Mouse (Mus musculus) embryonic facial prominence, embryonic 11.5 days (tissue): ENCODE measurements around the gene Myrf. TPM values are rescaled to one million over a fixed set of nuclear protein-coding genes. Genes with fewer than 3 reads are reported as not detected.

Source experiments
- ATAC-seq: fragments of 200-750 bp; cut with Nextera tagmentation; replicated peaks from 2 replicates; pipeline ENCODE4 v1.8.0; 2017; ENCODE audit warnings: low read depth; ENCODE audit not compliant: insufficient number of reproducible peaks, low FRiP score, low TSS enrichment
- DNase-seq: peaks from one replicate; pipeline ENCODE4 v3.0.0-alpha.2; 2015; ENCODE audit warnings: low spot score
- H3K27ac ChIP-seq: fragments of 300-500 bp; sonication (generic); replicated peaks from 2 replicates; pipeline ENCODE4 v1.5.1; 2014; ENCODE audit warnings: mild to moderate bottlenecking, low read depth, low read length, control low read depth
- H3K27me3 ChIP-seq: fragments of 300-500 bp; sonication (generic); 2 replicates; pipeline ENCODE4 v1.6.1; 2014; ENCODE audit warnings: mild to moderate bottlenecking, low read length, moderate library complexity, mixed read lengths; ENCODE audit not compliant: control insufficient read depth, insufficient read depth
- H3K36me3 ChIP-seq: fragments of 300-500 bp; sonication (generic); replicated peaks from 2 replicates; pipeline ENCODE4 v1.6.1; 2014; ENCODE audit warnings: low read depth, mild to moderate bottlenecking, low read length, moderate library complexity, mixed read lengths; ENCODE audit not compliant: control insufficient read depth, insufficient read depth
- H3K4me1 ChIP-seq: fragments of 300-500 bp; sonication (generic); 2 replicates; pipeline ENCODE4 v1.6.1; 2014; ENCODE audit warnings: low read length, mixed read lengths; ENCODE audit not compliant: control insufficient read depth, insufficient read depth
- H3K4me2 ChIP-seq: fragments of 300-500 bp; sonication (generic); 2 replicates; pipeline ENCODE4 v1.6.1; 2014; ENCODE audit warnings: low read depth, mild to moderate bottlenecking, control low read depth, low read length, moderate library complexity
- H3K4me3 ChIP-seq: fragments of 300-500 bp; sonication (generic); 2 replicates; pipeline ENCODE4 v1.5.1; 2014; ENCODE audit warnings: low read depth, low read length, control low read depth
- H3K9ac ChIP-seq: fragments of 300-500 bp; sonication (generic); replicated peaks from 2 replicates; pipeline ENCODE4 v1.6.1; 2014; ENCODE audit warnings: mild to moderate bottlenecking, control low read depth, low read length
- H3K9me3 ChIP-seq: fragments of 300-500 bp; sonication (generic); replicated peaks from 2 replicates; pipeline ENCODE4 v1.6.1; 2016; ENCODE audit warnings: mild to moderate bottlenecking, low read length, inconsistent platforms, mixed read lengths; ENCODE audit not compliant: control insufficient read depth
- WGBS: fragments of 180-500 bp; shearing (Covaris S2); extraction: QIAGEN DNeasy Blood & Tissue Kit; methylation state at CpG from one replicate; pipeline ENCODE4 v1.1.7; 2014; 5-methylcytosine and 5-hydroxymethylcytosine counted together
- polyA plus RNA-seq: library from polyadenylated mRNA; unstranded; fragments of >200 nt; fragmentation: Nextera tagmentation; extraction: Ambion mirVana; gene quantifications from 2 replicates; pipeline ENCODE4 v1.2.1, GENCODE M21; 2014

Myrf gene
- polyA plus RNA-seq, 1 experiment from 2014 or later, result 2.6 TPM

GRCm38 (mm10) chr19:10182142-10182541 lies 58.4 kb downstream of the Myrf start:
- H3K27me3 ChIP-seq, result no peaks in the 10 kb centered on the region
- H3K27ac ChIP-seq, result no peak overlapping the region
- WGBS, result 29% methylated on average over 7 of the region's 7 CpGs
- DNase-seq (no peak), ATAC-seq (no peak)
- peaks cover 4% of the 10 kb centered on the region for H3K36me3 ChIP-seq
- H3K9me3 ChIP-seq, result no peaks in the 10 kb centered on the region
- peak overlapping the region; percentile 40 for H3K4me2 ChIP-seq
- peaks cover 2% of the 10 kb centered on the region; the same call in 1 of the 2 replicates for H3K4me1 ChIP-seq
- peak overlapping the region; percentile 98 for H3K9ac ChIP-seq
- H3K4me3 ChIP-seq, result peak overlapping the region; percentile 81

GRCm38 (mm10) chr19:10181225-10181624 lies 59.3 kb downstream of the Myrf start:
- no peak for ATAC-seq
- H3K36me3 ChIP-seq, result no peaks in the 10 kb centered on the region; the same call in none of the 2 replicates
- H3K9me3 ChIP-seq, result no peaks in the 10 kb centered on the region
- no peak overlapping the region for H3K9ac ChIP-seq
- DNase-seq, result no peak
- no peak overlapping the region for H3K27ac ChIP-seq
- H3K4me1 ChIP-seq, result peaks cover 2% of the 10 kb centered on the region; the same call in 1 of the 2 replicates
- WGBS, result 93% methylated on average over 7 of the region's 7 CpGs
- no peak overlapping the region for H3K4me2 ChIP-seq
- no peak overlapping the region for H3K4me3 ChIP-seq
- no peaks in the 10 kb centered on the region for H3K27me3 ChIP-seq

GRCm38 (mm10) chr19:10176941-10177372 lies 63.6 kb downstream of the Myrf start:
- Histone ChIP-seq H3K4me3 (no peak overlapping the region), H3K27ac (no peak overlapping the region), H3K27me3 (no peaks in the 10 kb centered on the region), H3K9me3 (no peaks in the 10 kb centered on the region), H3K4me2 (no peak overlapping the region), H3K36me3 (no peaks in the 10 kb centered on the region), H3K4me1 (no peaks in the 10 kb centered on the region), H3K9ac (no peak overlapping the region)
- ATAC-seq (no peak), DNase-seq (no peak)
- WGBS, result 75% methylated on average over 7 of the region's 7 CpGs

GRCm38 (mm10) chr19:10176477-10176876 lies 64.1 kb downstream of the Myrf start:
- WGBS, result 67% methylated on average over 1 of the region's 1 CpGs
- Histone ChIP-seq H3K4me2 (no peak overlapping the region), H3K27me3 (no peaks in the 10 kb centered on the region), H3K4me3 (no peak overlapping the region), H3K9me3 (no peaks in the 10 kb centered on the region), H3K27ac (no peak overlapping the region), H3K4me1 (no peaks in the 10 kb centered on the region), H3K9ac (no peak overlapping the region), H3K36me3 (no peaks in the 10 kb centered on the region)
- no peak for ATAC-seq
- DNase-seq, result no peak

GRCm38 (mm10) chr19:10174956-10175355 lies 65.6 kb downstream of the Myrf start:
- Histone ChIP-seq H3K36me3 (no peaks in the 10 kb centered on the region), H3K27me3 (no peaks in the 10 kb centered on the region), H3K9me3 (no peaks in the 10 kb centered on the region), H3K27ac (no peak overlapping the region), H3K4me1 (no peaks in the 10 kb centered on the region), H3K4me3 (no peak overlapping the region), H3K9ac (no peak overlapping the region), H3K4me2 (no peak overlapping the region)
- ATAC-seq, result no peak
- DNase-seq, result no peak
- WGBS, result 81% methylated on average over 4 of the region's 4 CpGs

GRCm38 (mm10) chr19:10173844-10174539 lies 66.6 kb downstream of the Myrf start:
- 91% methylated on average over 7 of the region's 7 CpGs for WGBS
- Histone ChIP-seq H3K36me3 (no peaks in the 10 kb centered on the region), H3K4me1 (no peaks in the 10 kb centered on the region), H3K27me3 (no peaks in the 10 kb centered on the region), H3K9ac (no peak overlapping the region), H3K4me2 (no peak overlapping the region), H3K27ac (no peak overlapping the region), H3K9me3 (no peaks in the 10 kb centered on the region), H3K4me3 (no peak overlapping the region)
- DNase-seq, result no peak
- no peak for ATAC-seq

- no peak overlapping the region for H3K27ac ChIP-seq
- H3K27me3 ChIP-seq, result no peaks in the 10 kb centered on the region
- no peak overlapping the region for H3K4me3 ChIP-seq
- no peak for DNase-seq
- no peaks in the 10 kb centered on the region for H3K4me1 ChIP-seq
- H3K9ac ChIP-seq, result no peak overlapping the region
- no peak for ATAC-seq
- no peaks in the 10 kb centered on the region for H3K36me3 ChIP-seq
- no peak overlapping the region for H3K4me2 ChIP-seq
- 85% methylated on average over 5 of the region's 5 CpGs for WGBS
- H3K9me3 ChIP-seq, result no peaks in the 10 kb centered on the region
These were observed 67.3 kb downstream of the Myrf start for GRCm38 (mm10) chr19:10173116-10173718.

GRCm38 (mm10) chr19:10171846-10172245 lies 68.7 kb downstream of the Myrf start:
- no peaks in the 10 kb centered on the region for H3K27me3 ChIP-seq
- H3K27ac ChIP-seq, result no peak overlapping the region
- no peaks in the 10 kb centered on the region for H3K4me1 ChIP-seq
- H3K9ac ChIP-seq, result no peak overlapping the region
- H3K36me3 ChIP-seq, result no peaks in the 10 kb centered on the region
- DNase-seq, result no peak
- no peak overlapping the region for H3K4me3 ChIP-seq
- ATAC-seq, result no peak
- no peaks in the 10 kb centered on the region for H3K9me3 ChIP-seq
- H3K4me2 ChIP-seq, result no peak overlapping the region
